Mouse (Mus musculus) cortical plate, adult 2 months (tissue): ENCODE results near the gene Pbx4.

Experiments
- CTCF ChIP-seq: fragments of 200-500 bp; IDR thresholded peaks from 2 replicates; pipeline ENCODE4 v1.5.1; 2011; ENCODE audit warnings: mild to moderate bottlenecking, control low read depth, low read length; ENCODE audit not compliant: insufficient read depth; ENCODE audit errors: extremely low read depth
- POLR2A ChIP-seq: fragments of 200-500 bp; IDR thresholded peaks from 2 replicates; pipeline ENCODE4 v1.6.1; 2011; ENCODE audit warnings: mild to moderate bottlenecking, low read length, control low read depth; ENCODE audit not compliant: insufficient read depth; ENCODE audit errors: extremely low read depth

- TF ChIP-seq CTCF (no peak), POLR2A (no peak)
Observed at GRCm38 (mm10) chr8:69899876-69900275, 67.6 kb downstream of the Pbx4 start.
